Mouse (Mus musculus) c-Kit-positive CD71-positive TER-119-negative erythroid progenitor cells, embryonic 14.5 days (primary cell): ENCODE data around the gene Iqck.

Source experiments
- DNase-seq: peaks from one replicate; pipeline ENCODE4 v3.0.0-alpha.2; 2013; ENCODE audit warnings: low read depth

Gene Iqck

DNA sequence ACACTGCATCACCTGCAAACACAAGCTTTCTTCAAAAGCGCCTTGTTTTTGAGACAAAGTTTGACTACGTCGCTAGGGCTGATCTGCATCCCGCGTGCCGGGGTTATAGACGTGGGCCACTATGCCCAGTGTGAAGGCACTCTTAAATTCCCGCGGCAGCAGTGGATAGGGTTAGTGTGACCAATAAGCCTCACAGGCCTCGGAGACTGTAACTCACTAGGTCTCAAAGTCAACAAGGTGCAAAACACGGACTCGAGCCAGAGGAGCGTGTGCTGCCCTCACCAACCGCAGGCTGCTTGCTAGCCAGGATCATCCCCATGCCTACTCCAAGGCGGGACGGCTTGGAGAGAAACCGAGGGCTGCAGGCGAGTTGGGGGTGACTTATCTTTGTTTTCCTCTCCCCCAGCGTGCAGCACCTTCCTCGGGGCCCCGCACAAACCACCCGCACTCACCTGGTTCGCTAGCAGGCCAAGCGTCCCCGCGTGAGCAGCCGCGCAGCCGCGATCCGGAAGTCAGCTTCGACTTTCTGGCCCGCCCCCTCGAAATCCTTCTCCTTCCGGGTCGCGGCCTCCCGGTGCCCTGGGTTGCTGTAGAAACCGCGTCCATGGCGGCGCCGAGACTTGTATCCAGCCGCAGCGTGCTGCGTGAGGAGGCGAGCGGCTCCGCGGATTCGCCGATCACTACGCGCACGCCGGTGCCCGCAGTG is at the start of gene Iqck:
Gene Iqck, plus strand, starts transcription at position 582 of the 706 bp plus-strand sequence.
- peak; percentile 84 for DNase-seq

DNA sequence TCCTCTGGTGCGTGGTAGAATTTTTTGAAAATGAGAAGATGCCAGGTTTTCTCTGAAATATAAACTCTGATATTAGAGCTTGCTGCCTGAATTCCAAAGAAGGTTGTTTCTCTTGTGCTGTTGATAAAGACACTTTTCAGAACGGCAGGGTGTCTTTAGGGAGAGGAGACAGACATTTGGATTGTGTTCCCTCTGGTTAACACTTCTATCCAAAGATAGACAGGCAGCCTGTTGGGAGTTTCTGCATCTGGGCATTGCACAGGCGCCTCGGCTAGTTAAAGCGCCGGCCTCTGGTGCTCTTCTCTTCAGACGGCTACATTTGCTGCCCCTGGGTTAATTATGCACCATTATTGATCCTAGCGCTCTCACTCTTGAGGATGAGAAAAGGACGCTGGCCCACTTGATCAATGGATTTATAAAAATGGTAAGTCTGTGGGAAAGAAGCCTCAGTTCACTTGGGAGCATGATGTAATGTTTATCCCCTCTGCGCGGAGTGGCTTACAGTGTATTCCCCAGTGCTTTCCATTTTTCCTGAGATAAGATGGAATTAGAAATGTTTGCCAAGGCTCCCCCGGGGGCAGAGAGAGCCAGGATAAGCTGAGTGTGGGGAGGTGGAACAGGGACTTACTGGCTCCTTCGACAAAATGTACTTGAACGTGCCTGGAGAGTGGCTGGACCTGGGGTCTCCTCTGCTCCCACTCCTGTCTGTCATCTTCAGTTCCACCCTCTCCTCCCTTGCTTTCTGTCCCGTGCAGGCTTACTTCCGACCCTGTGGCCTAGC is 48.7 kb upstream of the Iqck start:
- DNase-seq, result no peak

DNA sequence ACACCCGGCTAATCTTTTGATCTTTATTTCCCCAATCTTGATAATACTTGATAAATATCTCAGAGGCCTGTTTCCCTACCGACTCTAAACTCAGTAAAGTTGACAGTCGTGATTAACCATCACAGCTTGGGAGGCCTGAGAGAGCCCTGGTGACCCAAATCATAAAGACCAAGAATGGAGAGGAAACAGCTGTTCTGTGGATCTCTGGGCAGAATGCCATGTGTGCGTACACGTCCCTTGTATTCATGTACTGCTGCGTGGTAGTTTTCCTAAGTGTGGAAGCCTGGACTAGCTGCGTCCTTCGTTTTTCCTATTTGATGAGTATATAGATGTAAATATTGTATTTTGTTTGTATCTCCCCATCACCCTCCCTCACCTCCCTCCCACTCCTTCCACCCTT is 47.7 kb upstream of the Iqck start:
- no peak for DNase-seq

DNA sequence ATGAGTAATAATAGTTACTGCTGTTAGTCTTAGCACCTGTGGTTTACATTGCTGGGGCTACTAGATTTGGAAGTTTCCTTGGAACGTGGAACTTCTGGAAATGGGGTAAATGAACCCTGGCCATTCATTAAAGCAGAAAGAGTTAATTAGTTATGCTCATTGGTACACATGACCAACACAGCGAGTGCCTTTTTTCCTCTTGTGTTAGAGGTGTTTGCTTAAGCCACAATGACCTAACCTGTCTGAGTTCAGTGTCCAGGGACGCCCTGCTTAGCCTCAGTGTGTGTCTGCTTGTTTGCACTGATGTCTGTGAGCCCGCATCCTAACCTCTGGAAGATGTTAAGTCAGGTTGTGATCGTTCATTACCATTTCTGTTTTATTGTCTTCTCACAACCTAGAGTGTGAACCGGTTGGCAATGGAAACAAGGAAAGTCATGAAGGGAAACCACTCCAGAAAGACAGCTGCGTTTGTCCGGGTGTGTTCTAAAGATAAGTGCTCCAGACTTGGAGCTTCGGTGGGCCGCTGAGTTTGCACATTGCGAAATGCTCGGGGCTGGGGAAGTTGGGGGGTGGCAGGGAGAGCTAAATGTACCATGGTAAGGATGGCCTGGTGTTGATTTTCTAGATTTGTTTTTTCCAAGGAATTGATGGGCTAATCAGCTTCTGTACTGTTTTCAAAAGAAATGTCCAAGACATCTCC is 44.0 kb upstream of the Iqck start:
- DNase-seq, result no peak

DNA sequence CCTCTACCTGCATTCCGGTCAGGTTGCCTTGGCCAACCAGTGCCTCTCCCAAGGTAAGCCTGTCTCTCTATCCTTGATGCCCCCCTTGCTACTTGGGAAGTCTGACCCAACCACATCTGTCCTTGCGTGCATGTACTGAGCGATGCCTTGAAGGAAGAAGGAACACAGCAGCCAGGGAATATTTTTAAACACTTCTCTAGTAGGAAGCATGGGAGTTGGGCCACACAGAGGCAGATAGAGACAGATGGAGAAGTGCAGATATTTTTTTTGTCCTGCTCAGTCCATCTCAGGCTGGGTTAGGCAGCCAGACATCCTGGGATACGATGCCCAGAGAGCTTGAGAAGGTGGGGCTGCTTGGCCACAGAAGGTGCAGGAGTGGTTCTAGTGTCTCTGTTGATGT is 42.0 kb upstream of the Iqck start:
- DNase-seq, result no peak

DNA sequence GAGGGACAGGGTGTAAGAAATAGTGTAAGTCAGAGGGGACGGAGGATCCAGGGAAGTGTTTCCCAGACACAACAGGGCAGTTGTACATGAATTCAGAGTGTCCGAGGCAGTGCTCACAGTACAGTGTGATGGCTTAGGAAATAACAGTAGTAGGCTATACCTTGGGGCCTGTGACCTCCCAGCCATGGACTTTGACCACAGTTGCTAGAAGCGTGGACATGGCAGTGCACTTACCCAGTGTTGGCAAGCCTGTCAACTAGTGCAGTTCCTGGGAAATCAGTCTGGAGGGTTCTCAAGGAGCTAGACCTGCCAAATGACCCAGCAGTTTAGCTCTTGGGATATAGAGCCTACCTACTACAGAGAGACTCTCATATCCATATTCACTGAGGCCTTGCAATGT is 39.3 kb upstream of the Iqck start:
- no peak for DNase-seq

DNA sequence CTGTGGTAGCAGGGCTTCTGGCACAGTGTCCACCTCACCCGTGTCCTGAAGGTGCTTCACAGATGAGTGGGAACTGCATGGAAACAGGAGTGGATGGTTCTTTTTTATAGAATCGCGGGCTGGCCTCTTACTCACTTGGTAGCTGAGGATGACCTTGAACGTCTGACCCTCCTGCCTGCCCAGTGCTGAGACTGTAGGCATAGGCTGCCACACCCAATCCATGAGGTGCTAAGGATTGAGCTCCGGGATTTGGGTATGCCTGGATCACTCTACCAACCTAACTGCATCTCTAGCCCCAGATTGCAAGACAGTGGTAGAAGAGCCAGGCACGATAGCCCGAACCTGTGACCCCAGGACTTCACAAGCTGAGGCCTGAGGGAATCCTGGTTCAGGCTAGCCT is 37.8 kb upstream of the Iqck start:
- no peak for DNase-seq

DNA sequence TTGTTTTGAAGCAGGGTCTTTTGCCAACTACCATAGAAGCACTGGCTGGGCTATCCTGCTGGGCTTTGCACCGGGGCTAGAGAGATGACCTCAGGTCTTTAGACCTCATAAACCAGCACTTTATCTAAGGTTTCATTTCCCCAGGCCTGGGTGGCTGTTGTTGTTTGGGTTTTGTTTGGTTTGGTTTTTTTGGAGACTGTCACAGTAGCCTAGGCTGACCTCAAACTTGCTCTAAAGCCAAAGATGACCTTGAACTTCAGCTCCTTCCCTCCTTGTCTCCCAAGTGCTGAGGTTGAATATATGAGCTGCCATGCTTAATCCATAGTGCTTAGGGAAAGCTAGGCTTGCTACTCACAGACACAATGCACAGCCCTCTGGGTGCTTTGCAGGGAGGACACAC is 35.9 kb upstream of the Iqck start:
- no peak for DNase-seq

DNA sequence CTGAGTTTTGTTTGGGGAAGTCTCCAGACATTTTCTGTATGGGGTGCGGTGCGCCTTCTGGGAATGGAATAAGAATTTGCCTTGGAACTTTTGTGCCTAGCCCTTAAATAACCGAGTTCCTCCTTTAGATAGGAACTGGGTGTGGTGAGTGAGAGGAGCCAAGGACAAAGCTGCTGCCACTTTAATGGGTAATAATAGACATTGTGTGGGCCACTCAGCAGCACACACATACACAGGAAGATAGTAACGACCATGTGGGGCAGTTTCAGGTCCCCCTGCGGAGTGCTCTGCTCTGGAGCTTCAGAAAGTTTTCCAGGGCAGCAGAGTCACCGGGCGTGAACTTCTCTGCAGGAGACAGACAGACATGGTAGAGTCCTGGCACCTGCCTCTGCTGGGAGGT is 34.2 kb upstream of the Iqck start:
- no peak for DNase-seq

DNA sequence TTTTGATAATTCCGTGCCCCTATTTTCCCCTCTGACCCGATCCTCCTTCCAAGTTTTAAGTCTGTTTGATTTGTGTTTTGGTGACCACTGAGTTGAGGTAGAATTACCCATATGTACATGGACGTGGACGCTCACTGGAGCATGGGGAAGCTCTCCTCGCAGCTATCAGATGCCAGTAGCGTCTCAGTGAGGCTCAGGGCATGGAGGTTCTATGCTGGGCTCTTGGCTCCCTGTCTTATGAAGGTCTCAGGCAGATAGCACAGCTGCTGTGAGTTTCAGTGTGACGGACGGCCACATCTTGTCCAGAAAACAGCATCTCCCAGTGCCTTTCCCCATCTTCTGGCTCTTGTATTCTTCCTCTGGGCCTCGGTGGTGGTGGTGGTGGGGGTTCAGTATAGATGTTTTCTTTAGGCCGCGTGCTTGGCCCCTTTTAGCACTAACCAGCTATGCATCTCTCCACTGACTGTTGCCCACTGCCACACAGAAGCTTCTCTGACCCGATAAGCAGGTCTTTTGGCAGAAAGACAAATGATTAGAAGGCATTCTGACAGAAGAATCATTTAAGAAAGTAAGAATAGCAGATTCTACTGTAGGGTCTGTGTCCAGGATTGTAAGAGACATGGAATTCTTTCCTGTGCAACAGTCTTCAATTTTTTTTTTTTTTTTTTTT is 33.5 kb upstream of the Iqck start:
- DNase-seq, result no peak

DNA sequence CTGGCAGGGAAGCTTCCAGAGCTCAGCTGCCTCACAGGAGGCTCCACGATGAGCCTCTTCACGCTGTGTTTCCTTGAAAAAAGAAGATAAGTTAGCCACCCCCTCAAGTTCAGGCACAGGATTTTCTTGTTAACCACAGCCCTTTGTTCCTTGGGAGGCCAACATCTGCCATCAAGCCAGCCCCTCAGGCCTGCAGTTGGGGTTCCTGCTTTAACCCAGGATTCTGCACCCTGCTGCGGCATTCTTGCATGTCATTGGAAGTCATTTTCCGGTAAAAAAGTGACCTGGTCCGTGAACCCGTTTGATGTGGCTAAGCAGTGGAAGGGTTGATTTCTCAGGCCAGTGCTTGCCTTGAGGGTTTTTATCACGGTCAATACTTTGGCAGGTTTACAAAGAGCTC is 31.1 kb upstream of the Iqck start:
- no peak for DNase-seq

DNA sequence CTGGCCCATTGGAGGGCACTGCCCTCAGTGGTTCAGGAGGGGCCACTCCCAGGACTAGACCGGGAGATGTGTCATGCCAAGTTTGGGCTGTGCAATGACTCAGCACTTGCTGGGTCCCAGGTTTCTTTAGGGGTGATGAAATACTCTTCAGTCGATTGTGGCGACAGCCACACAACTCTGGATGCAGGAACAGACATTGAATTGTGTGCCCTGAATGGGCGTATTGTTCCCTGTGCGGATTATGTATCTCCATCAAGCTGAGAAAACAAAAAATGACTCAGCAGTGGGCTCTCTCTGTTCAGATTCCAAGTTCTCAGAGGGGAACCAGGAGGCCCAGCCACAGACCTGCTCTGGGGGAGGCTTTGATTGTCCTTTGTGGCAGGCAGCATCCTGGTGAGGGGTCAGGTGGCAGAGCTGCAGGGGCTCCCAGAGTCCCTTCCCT is 27.6 kb upstream of the Iqck start:
- no peak for DNase-seq

DNA sequence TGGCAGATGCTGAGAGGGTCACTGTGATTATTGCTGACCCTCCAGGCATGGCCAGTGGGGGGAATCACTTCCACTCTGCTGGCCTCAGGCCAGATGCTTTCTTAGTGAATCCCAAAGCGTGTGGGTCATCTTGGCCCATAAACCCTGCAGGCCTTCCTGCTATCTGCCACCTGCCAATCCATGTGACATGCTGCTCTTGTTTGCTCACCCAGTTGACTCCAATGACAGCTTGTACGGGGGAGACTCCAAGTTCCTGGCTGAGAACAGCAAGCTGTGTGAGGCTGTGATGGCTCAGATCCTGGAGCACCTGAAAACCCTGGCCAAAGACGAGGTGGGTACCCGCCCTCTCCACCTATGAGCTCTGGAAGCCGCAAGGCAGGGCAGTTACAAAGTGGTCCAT is 17.7 kb upstream of the Iqck start:
- DNase-seq, result no peak

DNA sequence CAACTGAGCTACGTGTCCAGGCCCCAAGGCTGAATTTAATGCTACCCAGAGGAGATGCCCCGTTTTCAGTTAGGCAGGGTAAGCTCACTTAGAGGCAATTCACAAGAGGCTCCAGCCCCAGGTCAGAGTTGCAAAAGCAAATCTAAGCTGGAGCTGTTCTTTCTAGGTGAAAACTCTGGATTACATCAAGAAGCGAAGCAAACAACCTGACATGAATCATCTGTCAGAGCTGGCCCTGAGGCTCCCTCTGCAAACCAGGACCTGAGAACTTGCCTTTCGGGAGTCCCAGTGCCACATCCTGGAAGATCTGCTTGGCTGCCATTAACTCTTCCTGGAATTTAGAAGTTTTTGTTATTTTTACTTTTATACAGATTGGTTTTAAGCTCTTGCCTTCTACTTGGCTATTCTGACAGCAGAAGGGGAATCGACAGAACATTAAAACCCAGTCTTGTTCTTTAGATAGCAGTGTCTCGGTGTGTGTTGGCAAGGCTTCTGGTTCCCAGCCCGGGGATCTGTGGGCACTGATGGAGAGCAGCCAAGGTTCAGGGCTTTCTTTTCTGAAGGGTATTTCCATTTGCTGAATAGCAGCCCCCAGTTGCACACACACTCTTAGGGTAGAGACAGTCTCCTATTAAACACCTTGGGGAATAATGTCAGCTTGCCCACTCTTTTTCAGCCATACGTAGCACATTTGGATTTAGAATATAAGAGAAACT is 14.4 kb upstream of the Iqck start:
- DNase-seq, result no peak

DNA sequence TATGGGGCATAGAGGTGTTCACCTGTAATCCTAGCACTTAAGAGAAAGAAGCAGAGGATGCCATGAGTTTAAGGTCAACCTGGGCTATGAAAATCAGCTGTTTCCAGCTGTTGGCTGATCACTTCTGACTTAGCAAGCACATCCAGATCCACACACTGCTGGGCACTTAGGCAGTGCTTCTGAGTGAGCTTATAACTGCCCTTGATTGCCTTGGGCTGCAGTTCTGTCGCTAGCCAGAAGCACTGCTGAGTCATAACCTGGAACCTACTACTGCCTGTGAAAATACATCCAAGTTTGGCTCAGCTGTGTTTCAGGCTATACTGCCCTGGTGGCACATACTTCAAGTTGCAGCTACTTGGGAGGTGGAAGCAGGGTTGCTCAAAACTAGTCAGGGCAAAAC is 13.8 kb upstream of the Iqck start:
- no peak for DNase-seq

DNA sequence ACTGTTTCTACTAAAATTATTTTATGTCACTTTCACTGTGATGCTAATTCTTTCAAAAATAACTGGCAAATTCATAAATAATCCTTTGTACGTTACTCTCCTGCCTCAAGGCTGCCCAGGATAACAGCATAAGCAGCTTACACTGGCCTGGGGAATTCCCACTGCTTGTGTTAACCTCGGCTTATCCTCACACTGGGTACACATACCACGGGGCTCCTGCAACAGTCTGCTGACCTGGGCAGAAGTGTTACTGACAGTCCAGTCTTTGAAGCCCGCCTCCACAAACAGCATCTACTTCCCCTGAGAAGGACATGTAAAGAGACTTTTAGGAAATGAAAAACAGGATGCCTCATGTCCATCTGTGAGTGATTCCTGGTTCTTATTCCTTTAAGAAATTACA is 12.6 kb upstream of the Iqck start:
- no peak for DNase-seq

DNA sequence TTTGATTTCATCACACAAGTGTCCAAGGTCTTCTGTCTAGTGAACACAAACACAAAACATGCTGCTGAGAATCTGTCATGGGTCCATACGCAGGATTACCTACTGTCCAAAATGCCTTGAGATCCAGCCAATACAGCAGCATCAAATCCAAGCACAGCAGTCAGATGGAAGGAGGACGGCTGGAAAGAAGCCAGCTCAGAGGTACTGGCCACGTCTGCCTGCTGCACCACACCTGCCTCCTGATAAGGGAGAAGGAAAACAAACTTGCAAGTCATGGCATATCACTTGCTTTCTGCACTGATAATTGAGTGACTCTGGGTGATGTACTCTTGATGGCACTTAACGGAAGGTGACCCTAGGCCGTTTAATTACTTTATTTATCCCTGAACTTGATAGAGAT is 10.4 kb upstream of the Iqck start:
- no peak for DNase-seq

DNA sequence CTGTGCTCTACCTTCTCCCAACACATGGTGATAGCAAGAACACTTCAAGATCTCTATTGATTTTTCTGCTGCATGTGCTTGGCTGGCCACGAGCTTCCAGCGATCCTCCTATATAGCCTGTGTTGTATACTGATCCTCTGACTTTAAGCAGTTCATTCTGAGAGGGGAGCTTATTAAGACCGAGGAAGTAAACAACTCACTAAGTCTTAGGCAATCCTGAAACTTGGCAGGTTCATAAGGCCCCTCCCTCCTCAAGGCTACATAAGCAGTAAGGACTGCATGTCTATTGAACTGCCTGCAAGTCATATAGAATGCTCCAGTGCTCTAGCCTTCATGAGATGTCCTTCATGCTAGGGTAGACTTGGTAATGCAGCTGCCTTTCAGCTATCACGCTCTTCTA is 9.2 kb upstream of the Iqck start:
- DNase-seq, result no peak

DNA sequence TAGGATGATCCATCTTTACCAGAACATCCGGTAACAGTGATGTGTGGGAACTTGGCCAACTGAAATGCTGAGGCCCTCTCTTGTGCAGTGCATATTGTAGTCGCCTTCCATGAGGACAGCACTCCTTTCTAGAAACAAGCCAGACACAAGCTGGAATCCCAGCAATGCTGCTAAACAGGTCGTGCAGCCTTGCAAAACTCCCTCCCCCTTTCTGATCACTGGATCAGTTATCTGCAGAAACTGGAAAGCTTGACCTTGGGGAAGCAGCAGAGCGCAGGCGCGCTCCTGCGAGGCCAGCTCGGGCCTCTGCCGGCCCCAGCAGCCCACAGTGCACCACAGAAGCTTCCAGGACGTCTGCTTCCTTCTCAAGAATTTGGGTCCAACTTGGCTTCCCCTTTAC is 6.8 kb upstream of the Iqck start:
- DNase-seq, result no peak

DNA sequence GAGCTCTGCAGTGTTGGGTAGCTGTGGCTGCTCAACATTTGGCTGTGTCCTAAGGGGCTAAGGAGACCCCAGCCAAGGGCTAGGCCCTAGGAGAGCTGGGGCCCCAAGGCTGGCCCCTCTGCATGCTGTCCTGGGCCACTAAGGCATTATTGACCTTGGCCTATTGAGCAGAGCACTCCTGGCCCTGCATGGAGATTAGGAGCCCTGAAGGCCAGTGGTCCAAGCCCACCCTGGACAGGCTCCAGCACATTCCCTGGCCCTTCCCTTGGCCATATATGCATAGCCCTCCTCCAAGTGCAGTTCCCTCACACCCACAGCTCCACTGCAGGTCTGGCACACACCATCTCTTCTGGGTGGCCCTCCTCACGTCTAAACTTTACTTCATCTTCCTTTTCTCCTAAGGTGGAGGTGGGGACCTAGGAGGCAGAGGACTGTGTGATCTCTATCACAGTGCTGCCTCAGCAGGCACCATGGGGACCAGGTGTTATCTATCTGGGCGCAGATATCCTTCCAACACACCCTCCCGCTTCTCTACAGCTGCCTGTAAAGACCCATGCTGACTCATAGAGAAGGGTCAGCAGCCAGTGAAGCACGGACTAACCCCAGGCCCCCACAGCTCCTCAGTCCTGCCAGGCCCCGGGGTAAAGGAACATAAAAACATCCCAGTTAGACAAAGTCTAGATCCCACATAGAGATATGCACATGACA is 5.9 kb upstream of the Iqck start:
- DNase-seq, result no peak

DNA sequence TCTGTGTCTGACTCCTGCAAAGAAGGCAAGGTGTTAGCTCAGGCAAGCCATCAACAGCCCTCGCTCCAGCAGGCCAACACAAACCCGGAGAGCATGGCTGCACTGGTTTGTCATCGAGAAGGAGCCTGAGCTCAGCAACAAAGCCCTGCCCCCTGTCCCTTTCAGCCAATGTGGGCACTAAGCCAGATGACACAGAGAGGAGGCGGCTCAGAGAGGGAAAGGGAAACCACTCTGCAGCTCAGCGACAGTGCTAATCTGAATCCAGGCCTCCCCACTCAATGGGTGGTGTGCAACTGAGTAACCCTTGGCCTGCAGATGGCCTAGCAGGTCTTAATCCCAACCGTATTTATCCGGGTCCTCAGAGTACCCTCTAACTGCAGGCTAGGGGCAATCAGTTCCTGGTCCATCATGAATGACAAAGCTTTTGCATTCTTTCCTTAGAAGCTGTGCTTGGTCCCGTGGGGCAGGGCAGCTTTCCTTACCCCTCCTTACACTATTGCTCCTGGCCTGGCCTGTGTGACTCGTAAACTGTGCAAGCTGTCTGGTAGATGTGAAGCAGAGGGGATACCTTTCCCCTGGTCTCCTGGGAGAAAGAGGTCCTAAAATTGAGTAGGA is 4.8 kb upstream of the Iqck start:
- no peak for DNase-seq
